Mouse (Mus musculus): ENCODE data around the gene Gm10972.

DNA sequence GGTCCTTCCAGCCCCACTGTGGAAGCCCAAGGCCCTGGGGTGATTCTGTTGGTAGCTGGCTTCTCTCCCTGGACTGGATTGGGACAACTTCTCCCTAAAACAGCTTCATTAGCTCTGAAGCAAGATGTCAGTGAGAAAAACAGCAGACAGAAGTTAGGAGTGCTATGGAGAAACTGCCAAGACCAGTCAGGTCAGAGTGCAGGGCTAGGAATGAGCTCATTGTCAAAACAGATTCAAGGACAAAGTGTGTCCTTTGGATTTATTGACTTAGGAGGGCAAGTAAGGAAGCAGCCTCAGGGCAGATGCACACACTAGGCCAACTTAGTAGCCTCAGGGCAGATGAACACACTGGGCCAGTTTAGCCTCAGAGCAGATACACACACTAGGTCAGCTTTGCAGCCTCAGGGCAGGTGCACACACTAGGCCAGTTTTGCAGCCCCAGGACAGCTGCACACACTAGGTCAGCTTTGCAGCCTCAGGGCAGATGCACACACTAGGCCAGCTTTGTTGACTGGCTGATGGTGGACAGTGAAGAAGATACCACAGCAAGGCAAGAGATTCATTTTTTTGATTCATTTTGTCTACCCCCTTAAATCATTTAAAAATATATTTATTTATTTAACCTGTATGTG is 47.8 kb downstream of the Gm10972 start:
- TF ChIP-seq POLR2A (IDR thresholded peaks at IDR 0.05; ENCODE audit: insufficient read depth, low read depth, low read length), result no peak
- TF ChIP-seq EP300 (IDR thresholded peaks at IDR 0.05; ENCODE audit: insufficient read depth, low read depth, low read length), result no peak
- TF ChIP-seq CTCF (IDR thresholded peaks at IDR 0.05), result no peak
